Mouse (Mus musculus): ENCODE data around the gene Prelid1. TPM values are rescaled to one million over a fixed set of nuclear protein-coding genes. Genes with fewer than 3 reads are reported as not detected.
A peak's percentile ranks its signal among the peaks of the same experiment; 100 is the strongest.

The Prelid1 gene
- polyA plus RNA-seq, 1 experiment from 2014 or later, result 285 TPM

DNA sequence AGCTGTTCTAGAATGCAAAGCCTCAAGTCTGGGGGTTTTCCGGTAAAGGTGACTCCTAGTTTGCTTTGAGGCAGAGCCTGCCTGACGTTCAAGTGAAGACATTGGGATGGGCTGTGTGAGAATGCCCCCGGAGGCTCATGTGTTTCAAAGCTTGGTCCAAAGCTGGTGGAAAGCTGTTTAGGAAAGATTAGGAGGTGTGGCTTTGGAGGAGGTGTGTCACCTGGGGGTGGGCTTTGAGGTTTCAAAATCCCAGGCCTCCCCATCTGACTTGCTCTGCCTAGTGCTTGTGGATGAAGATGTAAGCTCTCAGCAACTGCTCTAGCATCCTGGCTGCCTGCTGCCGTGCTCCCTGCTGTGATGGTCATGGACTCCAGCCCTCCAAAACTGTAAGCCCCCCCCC lies 15.4 kb downstream of the Prelid1 start:
- Histone ChIP-seq H3K4me2 (no peak overlapping the region), H3K9ac (no peak overlapping the region), H3K4me3 (no peak overlapping the region), H3K9me3 (replicated peaks) (no peaks in the 10 kb centered on the region), H3K27me3 (no peaks in the 10 kb centered on the region), H3K36me3 (no peaks in the 10 kb centered on the region), H3K27ac (no peak overlapping the region), H3K4me1 (replicated peaks) (peaks cover 3% of the 10 kb centered on the region)
- ATAC-seq (replicated peaks; ENCODE audit: insufficient number of reproducible peaks, insufficient read depth, low FRiP score, low read depth), result no peak
- 70% methylated on average over 4 of the region's 4 CpGs for WGBS

- ATAC-seq (replicated peaks; ENCODE audit: insufficient number of reproducible peaks, insufficient read depth, low FRiP score, low read depth), result no peak
- 0 out of 2 replicates have a peak, but pooled peaks cover 3% of the 10 kb centered on the region for H3K4me1 ChIP-seq (replicated peaks)
- no peak overlapping the region for H3K27ac ChIP-seq
- H3K27me3 ChIP-seq, result no peaks in the 10 kb centered on the region
- no peaks in the 10 kb centered on the region for H3K36me3 ChIP-seq
- WGBS, result 68% methylated on average over 10 of the region's 10 CpGs
- H3K9ac ChIP-seq, result no peak overlapping the region
- H3K4me3 ChIP-seq, result no peak overlapping the region
- no peak overlapping the region for H3K4me2 ChIP-seq
- no peaks in the 10 kb centered on the region for H3K9me3 ChIP-seq (replicated peaks)
Measured at GRCm38 (mm10) chr13:55337341-55337975, 17.2 kb downstream of the Prelid1 start.

DNA sequence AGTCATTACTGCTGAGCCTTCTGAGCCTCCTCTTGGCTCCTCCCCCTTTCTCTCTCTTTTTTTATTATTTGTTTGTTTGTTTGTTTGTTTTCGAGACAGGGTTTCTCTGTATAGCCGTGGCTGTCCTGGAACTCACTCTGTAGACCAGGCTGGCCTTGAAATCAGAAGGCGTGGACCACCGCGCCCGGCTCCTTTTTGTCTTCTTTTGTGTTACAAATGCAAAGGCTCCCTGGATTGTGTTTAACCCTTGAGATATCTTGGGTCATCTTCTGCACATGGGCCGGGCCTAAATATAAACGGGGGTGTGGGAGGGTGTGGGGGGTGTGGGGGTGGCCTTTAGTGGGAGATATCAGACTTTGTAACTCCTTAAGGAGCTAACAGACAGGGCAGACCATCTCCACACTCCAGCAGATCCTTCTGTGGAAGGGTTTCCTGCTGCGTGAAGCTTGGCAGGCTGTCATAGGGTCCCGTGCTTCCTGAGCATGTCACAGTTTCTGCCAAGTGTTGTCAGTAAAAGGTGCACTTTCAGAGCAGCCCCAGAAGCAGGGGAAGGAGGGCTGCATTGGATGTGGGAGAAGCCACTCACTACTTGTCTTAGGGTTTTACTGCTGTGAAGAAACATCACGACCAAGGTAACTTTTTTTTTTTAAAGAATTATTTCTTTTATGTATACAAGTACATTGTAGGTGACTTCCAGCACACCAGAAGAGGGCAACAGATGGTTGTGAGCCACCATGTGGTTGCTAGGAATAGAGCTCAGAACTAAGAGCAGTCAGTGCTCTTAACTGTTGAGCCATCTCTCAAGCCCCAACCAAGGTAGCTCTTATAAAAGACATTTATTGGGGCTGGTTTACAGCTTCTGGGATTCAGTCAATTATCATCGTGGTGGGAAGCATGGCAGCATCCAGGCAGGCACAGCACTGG lies 18.1 kb downstream of the Prelid1 start:
- H3K36me3 ChIP-seq, result 0 out of 2 replicates have a peak, but pooled peaks cover under 1% of the 10 kb centered on the region
- H3K9ac ChIP-seq, result no peak overlapping the region
- no peak overlapping the region for H3K4me2 ChIP-seq
- WGBS, result 57% methylated on average over 12 of the region's 12 CpGs
- H3K27me3 ChIP-seq, result no peaks in the 10 kb centered on the region
- ATAC-seq (replicated peaks; ENCODE audit: insufficient number of reproducible peaks, insufficient read depth, low FRiP score, low read depth), result no peak
- 0 out of 2 replicates have a peak, but pooled peaks cover 3% of the 10 kb centered on the region for H3K4me1 ChIP-seq (replicated peaks)
- H3K4me3 ChIP-seq, result no peak overlapping the region
- H3K9me3 ChIP-seq (replicated peaks), result no peaks in the 10 kb centered on the region
- H3K27ac ChIP-seq, result no peak overlapping the region

DNA sequence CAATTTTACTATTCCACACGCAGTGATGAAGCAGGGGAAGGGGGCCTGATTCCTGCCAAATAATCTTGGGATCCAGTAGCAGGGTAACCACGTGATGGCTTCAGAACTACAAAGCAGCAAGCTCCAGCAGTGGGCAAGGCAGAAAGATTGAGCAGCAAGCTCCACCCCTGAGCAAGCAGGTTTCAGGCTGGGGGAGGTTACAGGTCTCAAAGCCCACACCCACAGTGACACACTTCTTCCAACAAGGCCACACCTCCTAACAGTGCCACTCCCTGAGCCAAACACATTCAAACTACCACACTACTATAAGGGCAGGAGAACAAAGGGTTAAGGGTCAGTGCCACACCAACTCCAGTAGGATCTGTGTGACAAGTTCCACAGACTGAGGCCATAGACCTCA lies 19.0 kb downstream of the Prelid1 start:
- Histone ChIP-seq H3K4me3 (no peak overlapping the region), H3K36me3 (peaks cover 7% of the 10 kb centered on the region; the same call in 1 of the 2 replicates), H3K4me1 (replicated peaks) (0 out of 2 replicates have a peak, but pooled peaks cover 3% of the 10 kb centered on the region), H3K9ac (no peak overlapping the region), H3K27me3 (no peaks in the 10 kb centered on the region), H3K27ac (no peak overlapping the region), H3K9me3 (replicated peaks) (no peaks in the 10 kb centered on the region), H3K4me2 (no peak overlapping the region)
- no peak for ATAC-seq (replicated peaks; ENCODE audit: insufficient number of reproducible peaks, insufficient read depth, low FRiP score, low read depth)
- WGBS, result 43% methylated on average over 2 of the region's 2 CpGs

GRCm38 (mm10) chr13:55342469-55342868 lies 22.2 kb downstream of the Prelid1 start:
- Histone ChIP-seq H3K36me3 (peaks cover 39% of the 10 kb centered on the region), H3K4me1 (replicated peaks) (0 out of 2 replicates have a peak, but pooled peaks cover 3% of the 10 kb centered on the region), H3K4me3 (no peak overlapping the region), H3K4me2 (no peak overlapping the region), H3K9me3 (replicated peaks) (no peaks in the 10 kb centered on the region), H3K27ac (no peak overlapping the region), H3K27me3 (no peaks in the 10 kb centered on the region), H3K9ac (no peak overlapping the region)
- 35% methylated on average over 11 of the region's 11 CpGs for WGBS
- no peak for ATAC-seq (replicated peaks; ENCODE audit: insufficient number of reproducible peaks, insufficient read depth, low FRiP score, low read depth)

- H3K36me3 ChIP-seq, result peaks cover 56% of the 10 kb centered on the region
- H3K9me3 ChIP-seq (replicated peaks), result no peaks in the 10 kb centered on the region
- H3K4me1 ChIP-seq (replicated peaks), result 0 out of 2 replicates have a peak, but pooled peaks cover 5% of the 10 kb centered on the region
- ATAC-seq (replicated peaks; ENCODE audit: insufficient number of reproducible peaks, insufficient read depth, low FRiP score, low read depth), result no peak
- H3K27me3 ChIP-seq, result no peaks in the 10 kb centered on the region
- no peak overlapping the region for H3K9ac ChIP-seq
- no peak overlapping the region for H3K27ac ChIP-seq
- no peak overlapping the region for H3K4me3 ChIP-seq
- 83% methylated on average over 7 of the region's 7 CpGs for WGBS
- H3K4me2 ChIP-seq, result no peak overlapping the region
Measured at GRCm38 (mm10) chr13:55344286-55344685, 24.0 kb downstream of the Prelid1 start.

GRCm38 (mm10) chr13:55346745-55347144 lies 26.4 kb downstream of the Prelid1 start:
- H3K9ac ChIP-seq, result no peak overlapping the region
- H3K27me3 ChIP-seq, result no peaks in the 10 kb centered on the region
- no peak for ATAC-seq (replicated peaks; ENCODE audit: insufficient number of reproducible peaks, insufficient read depth, low FRiP score, low read depth)
- no peaks in the 10 kb centered on the region for H3K9me3 ChIP-seq (replicated peaks)
- WGBS, result 79% methylated on average over 11 of the region's 11 CpGs
- 0 out of 2 replicates have a peak, but pooled peaks cover 5% of the 10 kb centered on the region for H3K4me1 ChIP-seq (replicated peaks)
- peaks cover 75% of the 10 kb centered on the region for H3K36me3 ChIP-seq
- H3K27ac ChIP-seq, result no peak overlapping the region
- H3K4me3 ChIP-seq, result no peak overlapping the region
- no peak overlapping the region for H3K4me2 ChIP-seq

GRCm38 (mm10) chr13:55361145-55361544 lies 40.8 kb downstream of the Prelid1 start:
- H3K4me3 ChIP-seq, result peak overlapping the region; percentile 90
- ATAC-seq (replicated peaks; ENCODE audit: insufficient number of reproducible peaks, insufficient read depth, low FRiP score, low read depth), result no peak
- H3K4me1 ChIP-seq (replicated peaks), result peaks cover 21% of the 10 kb centered on the region
- H3K27ac ChIP-seq, result no peak overlapping the region
- H3K36me3 ChIP-seq, result peaks cover 31% of the 10 kb centered on the region
- H3K9me3 ChIP-seq (replicated peaks), result no peaks in the 10 kb centered on the region
- H3K4me2 ChIP-seq, result peak overlapping the region; percentile 75
- no peaks in the 10 kb centered on the region for H3K27me3 ChIP-seq
- H3K9ac ChIP-seq, result peak overlapping the region; percentile 93; the same call in 1 of the 2 replicates

DNA sequence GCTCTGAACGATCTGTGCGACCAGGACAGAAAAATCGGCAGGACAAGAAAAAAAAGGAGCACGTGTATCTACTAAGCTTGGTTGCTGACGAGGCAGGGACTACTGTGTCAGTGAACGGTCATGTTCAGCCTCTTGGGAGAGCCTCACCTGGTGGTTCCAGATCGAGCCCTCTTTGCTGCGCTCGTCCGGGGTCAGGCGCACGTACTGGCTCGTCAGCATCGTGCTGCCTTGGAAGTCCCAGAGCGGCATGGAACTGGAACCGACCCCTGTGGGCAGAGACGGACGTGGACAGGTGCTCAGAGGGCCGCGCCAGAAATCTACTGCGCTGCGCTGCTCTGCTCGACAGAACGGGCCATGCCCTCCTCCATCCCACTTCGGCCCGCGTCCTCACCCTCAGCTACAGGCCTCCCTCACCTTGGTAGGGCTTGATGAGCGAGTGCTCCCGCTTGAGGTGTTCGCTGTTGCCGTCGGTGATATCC lies 41.7 kb downstream of the Prelid1 start:
- H3K27me3 ChIP-seq, result peaks cover 2% of the 10 kb centered on the region; the same call in 1 of the 2 replicates
- H3K9ac ChIP-seq, result peak overlapping the region; percentile 93
- peaks cover 24% of the 10 kb centered on the region for H3K36me3 ChIP-seq
- H3K4me1 ChIP-seq (replicated peaks), result peaks cover 21% of the 10 kb centered on the region
- H3K9me3 ChIP-seq (replicated peaks), result no peaks in the 10 kb centered on the region
- peak; percentile 33 for ATAC-seq (replicated peaks; ENCODE audit: insufficient number of reproducible peaks, insufficient read depth, low FRiP score, low read depth)
- WGBS, result under 1% methylated on average over 32 of the region's 32 CpGs
- peak overlapping the region; percentile 95 for H3K27ac ChIP-seq
- peak overlapping the region; percentile 90 for H3K4me3 ChIP-seq
- peak overlapping the region; percentile 75 for H3K4me2 ChIP-seq

GRCm38 (mm10) chr13:55362453-55363060 lies 42.3 kb downstream of the Prelid1 start, which contains the start of gene Lman2:
Gene Lman2 (minus strand): TSS chr13:55362783.
- H3K4me3 ChIP-seq, result peak within 1 kb of the TSS; percentile 90
- ATAC-seq (replicated peaks; ENCODE audit: insufficient number of reproducible peaks, insufficient read depth, low FRiP score, low read depth), result peak; percentile 98
- WGBS, result under 1% methylated on average over 35 of the region's 35 CpGs

DNA sequence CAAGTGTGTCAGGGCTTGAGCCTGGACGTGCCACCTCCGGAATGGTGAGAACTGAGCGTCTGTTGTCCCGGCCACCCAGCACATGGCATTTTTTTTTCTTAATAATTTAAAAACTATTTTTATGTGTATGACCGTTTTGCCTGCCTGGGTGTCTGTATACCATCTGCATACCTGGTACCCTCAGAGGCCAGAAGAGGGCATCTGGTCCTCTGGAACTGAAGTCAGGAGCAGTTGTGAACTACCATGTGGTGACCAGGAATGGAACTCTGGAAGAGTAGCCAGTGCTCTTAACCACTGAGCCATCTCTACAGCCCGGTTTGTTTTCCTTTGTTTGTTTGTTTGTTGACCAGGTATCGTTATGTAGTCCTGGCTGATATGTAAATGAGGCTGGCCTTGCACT lies 48.1 kb downstream of the Prelid1 start:
- no peak overlapping the region for H3K27ac ChIP-seq
- 70% methylated on average over 7 of the region's 7 CpGs for WGBS
- H3K9me3 ChIP-seq (replicated peaks), result no peaks in the 10 kb centered on the region
- H3K4me2 ChIP-seq, result no peak overlapping the region
- no peak for ATAC-seq (replicated peaks; ENCODE audit: insufficient number of reproducible peaks, insufficient read depth, low FRiP score, low read depth)
- H3K4me1 ChIP-seq (replicated peaks), result peaks cover 7% of the 10 kb centered on the region
- H3K4me3 ChIP-seq, result no peak overlapping the region
- peaks cover 37% of the 10 kb centered on the region for H3K27me3 ChIP-seq
- H3K36me3 ChIP-seq, result no peaks in the 10 kb centered on the region
- H3K9ac ChIP-seq, result no peak overlapping the region

More at GRCm38 (mm10) chr13:55362453-55363060, 42.3 kb downstream of the Prelid1 start, which contains the start of gene Lman2:
- Histone ChIP-seq H3K4me2 (peak within 1 kb of the TSS; percentile 75), H3K9ac (peak within 1 kb of the TSS; percentile 93), H3K9me3 (replicated peaks) (no peaks in the 10 kb centered on the region), H3K27ac (peak within 1 kb of the TSS; percentile 95), H3K36me3 (peaks cover 19% of the 10 kb centered on the region), H3K27me3 (peaks cover 4% of the 10 kb centered on the region; the same call in 1 of the 2 replicates), H3K4me1 (replicated peaks) (peaks cover 21% of the 10 kb centered on the region)
